Mouse (Mus musculus) adrenal gland, postnatal 4 days (tissue): Measurements from ENCODE around the gene Plcxd3. TPM values are rescaled to one million over a fixed set of nuclear protein-coding genes. Genes with fewer than 3 reads are reported as not detected.

Experiments used
- DNase-seq, 2 experiments: peaks; one replicate each; pipeline ENCODE4 v3.0.0; 2021 to 2022; ENCODE audit warnings: low spot score in 2 of 2, mixed read lengths in 2 of 2
- long read RNA-seq, 2 experiments: library from polyadenylated mRNA; stranded (forward); transcript quantifications; one replicate each; pipeline ENCODE4 v2.0.0; 2021
- total RNA-seq, 2 experiments: library from RNA; stranded (reverse); gene quantifications; 2 replicates each; pipeline ENCODE4 v1.2.3; 2021

Gene Plcxd3
- 1 to 10 TPM; 4.3 to 6.0 TPM for total RNA-seq
- long read RNA-seq, experiment 1 = 0 reads
- long read RNA-seq, experiment 2, transcript Plcxd3-201 (3 exons, 1,851 nt) = major isoform, 8 of 8 reads
- long read RNA-seq, experiment 2, partial matches to known transcripts = 0 of 8 reads
- long read RNA-seq, experiment 2, other reads (novel, unspliced or antisense) = 0 of 8 reads

- DNase-seq = no peak
Measured at GRCm38 (mm10) chr15:4375423-4376220, at the start of gene Plcxd3. Gene Plcxd3, plus strand, starts transcription at chr15:4375491.

- DNase-seq = no peak
Measured at GRCm38 (mm10) chr15:4331867-4332266, 43.4 kb upstream of the Plcxd3 start.

- no peak for DNase-seq
Measured at GRCm38 (mm10) chr15:4341620-4342019, 33.7 kb upstream of the Plcxd3 start.

- no peak for DNase-seq
Measured at GRCm38 (mm10) chr15:4348816-4349553, 26.3 kb upstream of the Plcxd3 start.

- no peak for DNase-seq
Measured at GRCm38 (mm10) chr15:4356397-4356796, 18.9 kb upstream of the Plcxd3 start.

- DNase-seq = no peak
Measured at GRCm38 (mm10) chr15:4357706-4358105, 17.6 kb upstream of the Plcxd3 start.

- DNase-seq = no peak
Measured at GRCm38 (mm10) chr15:4367801-4368200, 7.5 kb upstream of the Plcxd3 start.

GRCm38 (mm10) chr15:4374453-4374990 lies 769 bp upstream of the Plcxd3 start:
- DNase-seq = no peak

GRCm38 (mm10) chr15:4375031-4375422 lies 264 bp upstream of the Plcxd3 start:
- DNase-seq = no peak

- no peak for DNase-seq
Measured at GRCm38 (mm10) chr15:4376221-4376631, 935 bp downstream of the Plcxd3 start.

- DNase-seq = no peak
Measured at GRCm38 (mm10) chr15:4378766-4379165, 3.5 kb downstream of the Plcxd3 start.

- DNase-seq = no peak
Measured at GRCm38 (mm10) chr15:4387774-4388173, 12.5 kb downstream of the Plcxd3 start.

GRCm38 (mm10) chr15:4400096-4400495 lies 24.8 kb downstream of the Plcxd3 start:
- no peak for DNase-seq

- no peak for DNase-seq
Measured at GRCm38 (mm10) chr15:4411333-4411732, 36.0 kb downstream of the Plcxd3 start.

GRCm38 (mm10) chr15:4440081-4440480 lies 64.8 kb downstream of the Plcxd3 start:
- DNase-seq = no peak

- no peak for DNase-seq
Measured at GRCm38 (mm10) chr15:4496182-4496581, 120.9 kb downstream of the Plcxd3 start.

- DNase-seq = no peak
Measured at GRCm38 (mm10) chr15:4496984-4497383, 121.7 kb downstream of the Plcxd3 start.

- no peak for DNase-seq
Measured at GRCm38 (mm10) chr15:4498036-4498435, 122.7 kb downstream of the Plcxd3 start.

- no peak for DNase-seq
Measured at GRCm38 (mm10) chr15:4503366-4503765, 128.1 kb downstream of the Plcxd3 start.

- DNase-seq = no peak
Measured at GRCm38 (mm10) chr15:4503826-4504225, 128.5 kb downstream of the Plcxd3 start.

- no peak for DNase-seq
Measured at GRCm38 (mm10) chr15:4514724-4515123, 139.4 kb downstream of the Plcxd3 start.

- no peak for DNase-seq
Measured at GRCm38 (mm10) chr15:4524598-4524997, 149.3 kb downstream of the Plcxd3 start.
